Mouse (Mus musculus): ENCODE data around the gene Gtpbp6.
"Not testable (repeated sequence)": the region's sequence is repeated elsewhere in the genome, so short reads cannot be mapped to it uniquely, and the experiment has no call there.

Gtpbp6 gene

DNA sequence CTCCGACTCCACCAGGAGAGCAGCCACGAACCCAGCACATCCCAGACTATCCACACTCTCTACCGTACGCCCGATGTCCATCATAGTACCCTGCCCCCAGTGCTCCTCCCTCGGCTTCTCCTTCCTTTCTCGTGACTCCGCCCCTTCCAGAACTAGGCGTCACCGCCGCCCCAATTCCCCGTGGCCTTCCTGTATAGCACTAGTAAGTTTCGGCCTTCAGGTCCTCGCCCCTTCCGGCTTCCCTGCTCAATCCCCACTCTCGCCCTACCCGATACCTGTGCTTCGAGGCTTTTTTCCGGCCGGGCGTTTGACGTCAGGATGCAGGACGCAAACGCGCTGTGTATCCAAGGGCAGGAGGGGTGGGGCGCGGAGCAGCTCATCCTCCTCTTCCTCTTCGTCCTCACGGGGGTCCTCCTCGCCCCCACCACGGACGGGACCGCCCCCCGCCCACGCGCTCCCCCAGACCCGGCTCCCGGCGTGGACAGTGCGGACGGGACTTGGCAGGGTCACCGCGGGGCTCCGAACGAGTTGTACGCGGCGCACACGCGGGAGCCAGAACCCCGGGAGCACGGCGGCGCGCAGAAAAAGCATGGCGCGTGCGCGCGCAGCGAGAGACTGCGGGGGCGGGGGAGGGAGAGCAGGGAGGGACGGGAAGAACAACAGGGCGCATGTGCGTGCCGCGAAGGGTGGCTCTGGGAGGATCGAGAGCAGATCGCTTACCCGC, at the start of gene Gtpbp6:
Gtpbp6 (minus strand) TSS at position 617 of the 724 bp plus-strand sequence.
- DNase-seq (ENCODE audit: extremely low read depth, low read depth), result peak; percentile 93

DNA sequence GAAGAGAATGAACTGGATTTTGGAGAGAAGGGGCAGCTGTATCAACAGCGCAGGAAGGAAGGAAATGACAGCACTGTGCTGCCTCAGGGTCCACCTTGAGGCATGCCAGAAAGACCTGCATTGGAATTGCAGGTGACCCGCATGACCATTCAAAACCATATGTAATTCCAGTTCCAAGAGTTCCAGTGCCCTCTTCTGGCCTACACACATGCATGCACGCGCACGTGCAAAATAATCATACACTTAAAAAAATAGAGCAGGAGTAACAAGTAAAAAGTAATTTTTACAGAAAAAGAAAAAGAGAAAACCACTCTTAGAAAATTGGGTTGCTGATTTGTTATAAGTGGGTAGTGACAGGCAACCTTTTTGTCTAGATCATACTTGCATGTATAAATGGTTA, 35.0 kb upstream of the Gtpbp6 start:
- no peak for DNase-seq (ENCODE audit: extremely low read depth, low read depth)

DNA sequence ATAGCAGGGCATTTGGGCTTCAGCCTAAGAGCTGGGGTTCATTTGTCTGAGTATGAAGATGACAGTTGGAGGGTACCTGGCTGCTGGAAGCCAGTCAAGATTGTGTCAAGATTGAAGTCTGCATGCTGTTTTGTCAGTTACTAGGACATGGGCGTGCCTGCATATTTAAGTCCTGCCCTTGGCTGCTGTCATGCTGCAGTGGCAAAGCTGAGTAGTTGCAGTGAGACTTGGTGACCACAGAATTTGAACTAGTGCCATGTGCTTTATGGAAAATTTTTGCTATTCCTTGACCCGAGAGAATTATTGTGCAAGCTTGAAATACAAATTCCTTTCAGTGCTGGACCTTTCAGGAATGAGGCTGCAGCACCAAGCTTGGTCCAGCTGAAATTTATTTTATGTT, 34.3 kb upstream of the Gtpbp6 start:
- DNase-seq (ENCODE audit: extremely low read depth, low read depth), result no peak

DNA sequence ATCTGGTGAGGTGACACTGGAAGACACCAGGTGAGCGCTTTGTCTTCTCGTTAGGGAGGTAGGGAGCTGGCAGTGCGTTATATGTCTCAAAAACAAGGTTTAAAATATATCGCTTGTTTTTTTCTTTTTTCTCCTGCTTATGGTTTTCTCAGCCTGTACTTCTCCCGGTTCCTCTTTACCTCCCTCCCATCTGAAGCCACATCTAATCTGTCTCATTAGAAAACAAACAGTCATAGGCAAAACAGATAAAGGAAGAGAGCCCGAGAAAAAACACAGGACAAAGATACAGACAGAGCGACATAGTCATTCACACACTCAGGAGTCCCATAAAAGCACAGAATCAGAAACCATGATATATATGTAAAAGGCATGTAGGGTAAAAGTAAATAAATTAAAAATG, 32.4 kb upstream of the Gtpbp6 start:
- no peak for DNase-seq (ENCODE audit: extremely low read depth, low read depth)

DNA sequence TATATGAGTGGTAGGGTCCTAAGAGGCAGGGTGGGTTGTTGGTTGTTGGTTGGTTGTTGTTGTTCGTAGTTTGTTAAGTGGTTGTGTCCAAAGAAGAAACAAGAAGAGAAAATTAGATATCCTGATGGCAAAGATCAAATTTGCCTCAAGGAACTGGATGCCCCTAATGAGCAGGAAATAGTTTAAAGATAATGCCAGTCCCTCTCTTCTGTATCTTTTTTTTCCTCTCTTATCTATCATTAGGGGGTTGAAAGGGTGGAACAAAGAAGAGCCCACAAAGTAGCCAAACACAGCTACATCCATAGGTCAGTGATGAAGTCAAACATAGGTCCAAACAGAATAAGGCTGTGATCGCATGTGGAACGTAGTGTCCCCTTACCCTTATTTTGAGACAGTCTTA, 31.3 kb upstream of the Gtpbp6 start:
- DNase-seq (ENCODE audit: extremely low read depth, low read depth), result no peak

DNA sequence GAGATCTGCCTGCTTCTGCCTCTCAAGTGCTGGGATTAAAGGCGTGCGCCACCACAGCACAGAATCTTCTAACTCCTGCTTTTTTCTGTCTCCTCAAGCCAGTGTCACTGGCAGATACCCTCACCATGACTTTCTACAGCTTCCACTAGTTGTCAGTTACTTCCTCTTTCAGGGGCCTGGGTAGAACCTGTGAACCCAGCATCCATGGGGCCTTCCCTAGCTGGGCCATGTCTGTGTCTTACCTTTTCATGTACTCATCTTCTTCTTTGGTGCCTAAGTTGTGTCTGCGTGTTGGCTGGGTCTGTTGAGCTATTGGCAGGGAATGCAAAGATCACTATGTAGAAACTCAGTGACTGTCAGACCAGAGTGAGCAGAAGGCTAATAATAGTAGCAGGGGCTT, 29.8 kb upstream of the Gtpbp6 start:
- DNase-seq (ENCODE audit: extremely low read depth, low read depth), result peak; percentile 31

DNA sequence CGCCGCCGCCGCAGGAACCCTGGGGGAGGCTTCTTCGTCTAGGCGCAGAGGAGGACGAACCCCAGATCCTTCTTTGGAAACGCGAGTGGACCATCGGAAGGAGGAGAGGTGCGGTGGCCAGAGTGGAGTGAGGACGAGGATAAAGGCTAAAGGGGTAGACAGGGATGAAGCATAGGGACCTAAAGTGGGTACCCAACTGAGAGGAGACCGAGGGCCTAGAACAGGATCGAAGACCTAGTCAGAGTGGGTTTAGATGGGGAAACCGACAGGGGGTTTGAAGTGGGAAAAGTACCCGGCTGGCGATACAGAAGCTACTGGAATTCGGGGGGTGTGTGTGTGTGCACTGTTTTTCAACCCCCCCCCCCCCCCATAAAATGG, 28.1 kb upstream of the Gtpbp6 start:
- no peak for DNase-seq (ENCODE audit: extremely low read depth, low read depth)

DNA sequence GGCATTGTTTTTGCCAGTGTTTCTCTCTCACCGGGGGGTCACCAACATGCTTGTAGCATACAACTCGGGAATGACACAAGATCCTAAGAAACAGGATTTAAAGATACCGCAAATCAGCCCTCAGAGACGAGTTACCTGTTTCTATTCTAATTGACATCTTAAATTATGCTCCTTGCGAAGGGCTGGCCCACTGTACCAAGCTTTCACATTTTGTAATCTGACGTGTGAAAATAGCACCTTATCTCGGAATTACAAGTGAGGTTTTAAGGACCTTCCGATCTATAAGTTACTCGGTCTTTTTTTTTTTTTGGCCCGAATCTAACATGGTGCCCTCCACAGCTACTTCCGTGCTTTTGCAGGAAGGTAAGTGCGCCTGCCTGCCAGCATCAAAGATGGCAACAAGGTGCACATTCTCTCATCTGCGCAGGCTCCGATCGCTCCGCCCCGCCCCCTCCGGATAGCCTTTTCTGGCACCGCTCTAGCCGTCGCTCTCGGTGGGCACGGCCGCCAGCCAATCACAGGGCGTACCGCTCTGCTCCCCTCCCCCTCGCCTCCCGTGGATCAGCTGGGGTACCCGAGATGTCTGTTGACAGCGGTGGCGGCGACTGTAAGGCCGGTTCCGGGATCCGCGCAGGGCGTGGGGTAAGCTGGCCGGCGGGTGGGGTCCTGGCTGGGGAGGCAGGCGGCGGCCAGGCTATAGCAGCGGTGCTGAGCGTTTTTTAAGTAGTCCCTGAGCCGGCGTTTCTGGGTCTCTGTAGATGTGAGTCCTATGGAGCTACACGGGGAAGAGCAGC, 27.5 kb upstream of the Gtpbp6 start, which contains the start of gene Chfr:
Chfr (plus strand) TSS at position 550 of the 794 bp plus-strand sequence.
- peak; percentile 93 for DNase-seq (ENCODE audit: extremely low read depth, low read depth)

DNA sequence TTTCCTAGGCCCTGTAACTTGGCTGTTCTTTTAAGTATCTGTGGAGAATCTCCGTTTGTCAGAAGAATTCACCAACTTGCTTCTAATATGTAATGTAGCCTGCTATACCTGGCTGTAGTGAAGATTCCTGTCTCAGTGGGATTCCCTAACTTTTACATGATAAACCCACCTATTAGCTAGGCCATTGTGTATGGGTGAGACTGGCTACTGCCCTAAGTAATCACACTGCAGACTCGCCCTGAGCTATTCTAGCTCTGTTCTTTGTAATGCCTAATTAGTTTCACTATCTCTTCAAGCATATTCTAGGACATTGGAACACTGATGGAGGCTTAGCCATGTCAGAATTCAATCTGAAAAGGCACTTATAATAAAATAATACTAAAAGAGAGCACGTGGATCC, 14.4 kb upstream of the Gtpbp6 start:
- DNase-seq (ENCODE audit: extremely low read depth, low read depth), result not testable (repeated sequence)

DNA sequence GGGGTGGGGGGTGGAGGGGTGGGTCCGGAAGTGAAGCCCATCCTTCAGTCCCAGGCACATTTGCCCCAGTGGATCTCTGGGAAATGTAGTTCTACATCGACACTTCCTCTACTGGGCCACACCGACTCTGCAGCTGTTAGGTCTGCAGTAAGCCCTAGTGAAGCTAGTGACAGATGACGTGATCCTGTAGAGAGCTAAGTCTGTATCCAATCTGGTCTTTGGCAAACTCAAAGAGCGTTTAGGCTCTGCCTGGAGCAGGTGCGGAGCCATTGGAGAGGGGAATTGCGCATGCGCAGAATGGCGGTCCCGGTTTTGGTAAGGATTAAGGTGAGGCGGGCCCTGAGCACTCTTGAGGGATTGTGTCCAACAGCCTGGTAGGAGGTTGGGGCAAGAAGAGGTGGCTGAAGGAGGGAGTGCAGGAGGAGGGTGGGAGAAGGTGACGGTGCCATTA, 2.0 kb upstream of the Gtpbp6 start, which contains the start of gene Zfp605:
Zfp605 (plus strand) TSS at position 102 of the 451 bp plus-strand sequence.
- peak; percentile 94 for DNase-seq (ENCODE audit: extremely low read depth, low read depth)

DNA sequence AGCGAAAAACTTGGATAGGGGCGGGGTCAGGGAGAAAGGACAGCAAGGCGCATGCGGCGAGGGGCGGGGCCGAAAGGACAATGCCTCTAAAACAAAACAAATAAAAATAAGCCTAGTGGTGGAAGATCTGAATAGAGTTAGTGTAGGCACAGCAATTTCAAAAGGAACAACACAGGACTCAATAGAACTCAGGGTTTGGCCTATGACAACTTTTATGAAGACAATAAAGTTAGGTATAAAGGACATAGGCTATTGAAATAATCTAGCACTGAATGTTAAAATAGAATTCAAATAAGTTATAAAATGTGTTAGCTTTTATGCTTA, 270 bp upstream of the Gtpbp6 start:
- DNase-seq (ENCODE audit: extremely low read depth, low read depth), result no peak

DNA sequence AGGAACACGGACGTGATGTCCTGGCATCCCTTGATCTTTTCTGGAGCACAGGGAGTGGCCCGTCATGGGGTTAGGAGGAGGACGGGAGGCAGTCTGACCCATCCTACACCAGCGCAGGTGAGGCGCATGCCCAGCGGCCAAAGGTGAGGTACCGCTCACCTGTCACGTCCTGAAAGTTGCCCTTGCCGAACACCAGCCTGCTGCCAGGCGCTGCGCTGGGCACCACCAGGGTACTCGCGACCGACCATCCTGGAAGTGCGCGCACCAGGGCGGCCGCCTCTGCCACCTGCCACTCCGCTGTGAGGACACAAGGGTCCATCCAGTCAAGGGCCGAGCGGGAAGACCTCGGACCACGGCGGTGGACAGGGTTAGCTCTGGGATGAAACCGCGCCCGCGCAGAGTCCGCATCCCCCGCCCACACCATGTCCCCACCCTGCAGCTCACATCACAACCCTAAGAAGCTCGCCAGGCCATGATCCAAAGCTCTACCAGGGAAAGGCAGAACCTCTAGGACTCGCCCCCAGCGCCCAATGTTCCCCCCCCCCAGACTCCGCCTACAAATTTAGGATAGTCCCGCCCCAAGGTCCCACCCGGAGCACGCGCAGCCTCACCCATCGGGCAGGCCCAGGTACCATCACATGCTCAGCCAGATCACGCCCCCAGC, 964 bp downstream of the Gtpbp6 start:
- DNase-seq (ENCODE audit: extremely low read depth, low read depth), result no peak

DNA sequence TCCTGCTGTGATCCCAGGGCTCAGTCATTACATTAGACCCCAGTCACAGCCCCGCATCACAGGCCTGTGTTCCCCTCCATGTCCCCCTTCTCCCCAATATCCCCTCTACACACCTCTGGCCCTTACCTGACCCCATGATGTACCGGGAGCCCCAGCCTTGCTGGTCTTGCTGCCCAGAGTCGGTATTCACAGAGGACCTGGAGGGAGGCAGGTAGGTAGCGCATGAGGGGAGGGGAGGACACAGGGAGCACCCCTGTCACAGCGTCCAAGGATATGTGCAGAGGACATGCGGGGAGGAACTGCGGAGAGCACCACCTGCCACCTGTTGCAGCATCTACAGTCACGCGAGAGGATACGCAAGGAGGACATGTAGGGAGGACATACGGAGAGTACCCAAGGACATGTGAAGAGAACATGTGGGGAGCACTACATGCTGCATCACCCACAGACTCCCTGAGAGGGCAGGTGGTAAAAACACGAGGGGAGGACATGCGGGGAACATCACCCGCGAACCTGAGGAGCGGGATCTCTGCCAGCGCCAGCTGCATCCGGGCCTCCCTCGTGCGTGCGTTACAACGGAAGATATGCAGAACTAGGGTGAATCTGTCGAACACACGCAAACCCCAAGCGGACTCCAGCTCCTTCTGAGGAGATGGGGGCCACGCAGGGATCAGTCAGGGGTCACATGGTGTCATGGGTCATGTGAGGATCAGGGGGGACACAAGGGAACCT, 1.7 kb downstream of the Gtpbp6 start:
- DNase-seq (ENCODE audit: extremely low read depth, low read depth), result no peak

DNA sequence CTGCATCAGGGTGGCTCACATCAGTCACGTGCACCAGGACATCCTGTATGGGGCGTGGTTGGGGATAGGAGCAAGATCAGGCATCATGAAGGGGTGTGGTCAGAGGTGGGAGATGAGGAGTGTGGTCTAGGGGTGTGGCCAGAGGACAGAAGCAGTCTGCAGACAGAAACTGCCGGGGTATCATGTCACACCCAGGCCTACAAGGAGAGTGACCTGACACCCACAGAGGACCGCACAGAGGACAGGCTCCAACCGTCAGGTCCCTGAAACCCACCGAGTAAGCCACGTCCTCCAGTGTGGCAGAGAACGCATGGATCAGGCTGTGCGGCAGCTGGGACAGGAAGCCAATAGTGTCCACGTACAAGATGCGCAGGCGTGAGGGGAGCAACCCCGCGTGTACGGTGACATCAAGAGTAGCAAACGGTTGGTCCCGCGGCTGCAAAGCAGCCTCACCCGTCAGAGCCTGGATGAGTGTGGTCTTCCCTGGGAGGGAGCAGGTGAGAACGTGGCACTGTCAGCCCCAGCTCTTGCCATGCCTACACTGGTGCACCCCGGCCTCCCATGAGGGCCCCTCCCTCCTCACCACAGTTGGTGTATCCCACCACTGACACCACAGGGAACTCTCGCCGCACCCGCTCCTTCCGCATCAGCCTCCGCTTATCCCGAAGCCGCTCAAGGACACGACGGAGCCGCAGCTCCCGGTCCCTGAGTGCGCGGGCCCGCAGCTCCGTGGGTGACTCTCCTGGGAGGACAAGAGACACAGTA, 3.2 kb downstream of the Gtpbp6 start:
- DNase-seq (ENCODE audit: extremely low read depth, low read depth), result no peak

DNA sequence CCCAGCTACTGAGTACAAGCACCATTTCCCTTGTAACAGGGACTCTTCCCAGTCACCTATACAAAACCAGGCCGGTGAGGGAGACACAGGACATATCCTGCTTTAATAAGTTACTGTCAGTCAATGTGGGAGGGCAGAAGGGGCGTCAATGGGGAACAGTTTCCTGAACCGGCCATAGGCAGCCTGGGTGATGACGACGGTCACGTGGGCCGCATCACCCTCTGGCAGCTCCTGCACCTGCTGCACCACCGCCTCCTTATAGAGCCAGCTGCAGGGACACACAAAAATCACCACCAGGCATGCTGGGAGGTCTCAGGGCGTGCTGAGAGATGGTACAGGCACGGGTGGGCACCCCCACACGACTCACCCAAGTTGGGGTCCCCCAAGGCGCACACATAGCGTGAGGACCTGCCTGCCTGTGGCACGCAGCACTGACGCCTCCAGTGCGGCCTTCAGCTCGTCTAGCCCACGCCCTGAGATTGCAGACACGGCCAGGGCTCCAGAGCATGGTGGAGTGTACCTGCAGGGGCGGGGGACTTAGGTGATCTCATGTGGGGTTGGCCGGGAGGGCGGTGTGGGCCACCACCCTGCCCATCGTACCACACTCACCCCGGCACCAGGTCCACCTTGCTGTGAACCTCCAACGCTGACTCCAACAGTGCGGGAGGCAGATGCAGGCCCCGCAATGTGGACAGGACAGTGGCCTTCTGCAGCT, 3.9 kb downstream of the Gtpbp6 start:
- DNase-seq (ENCODE audit: extremely low read depth, low read depth), result no peak

DNA sequence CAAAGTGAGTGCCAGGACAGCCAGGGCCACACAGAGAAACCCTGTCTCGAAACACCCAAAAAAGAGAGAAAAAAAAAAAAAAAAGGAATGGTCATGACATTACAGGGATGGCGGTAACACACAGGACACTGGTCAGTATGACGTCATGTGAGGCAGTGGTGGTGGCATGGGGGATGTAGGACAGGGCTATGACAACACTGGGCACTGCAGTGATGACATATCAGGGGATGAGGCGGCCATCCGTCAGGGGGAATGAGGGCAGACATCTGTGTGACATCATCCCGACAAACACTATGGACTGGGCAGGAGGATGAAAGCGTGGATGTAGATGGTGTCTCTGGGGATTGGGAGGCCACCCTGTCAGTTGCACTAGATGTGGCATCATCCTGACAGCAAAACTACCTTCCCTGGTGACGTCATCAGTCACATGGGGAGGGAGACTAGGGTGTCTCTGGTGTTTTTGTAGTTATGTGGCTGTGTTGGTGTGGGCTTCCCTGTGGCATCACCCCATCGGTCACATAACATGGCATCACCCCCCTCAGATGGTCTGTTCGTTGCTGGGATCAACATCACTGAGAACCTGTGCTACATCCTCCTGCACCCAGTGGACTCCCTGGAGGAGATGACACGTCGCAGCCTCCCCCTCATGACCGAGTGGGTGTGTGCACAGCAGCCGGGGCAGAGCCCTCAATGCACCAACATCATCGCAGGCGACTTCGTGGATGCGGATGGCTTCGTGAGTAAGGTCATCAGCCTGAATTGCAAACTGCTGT, 5.0 kb downstream of the Gtpbp6 start:
- no peak for DNase-seq (ENCODE audit: extremely low read depth, low read depth)

DNA sequence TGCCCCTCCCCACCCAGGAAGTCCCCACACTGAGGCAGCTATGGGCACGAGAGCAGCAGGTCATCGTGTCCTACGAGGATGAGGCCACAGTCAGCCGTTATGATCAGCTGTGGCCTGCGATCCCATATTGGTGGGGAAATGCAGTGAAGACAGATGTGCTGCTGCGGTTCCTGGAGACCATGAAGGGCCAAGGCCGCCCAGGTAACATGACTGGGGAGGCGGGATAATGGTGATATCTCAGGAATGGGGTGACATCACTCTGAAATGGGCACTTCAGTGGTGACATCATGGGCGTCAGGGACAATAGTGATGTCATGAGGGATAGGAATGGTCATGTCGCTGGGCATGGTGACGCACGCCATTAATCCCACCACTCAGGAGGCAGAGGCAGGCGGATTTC, 5.6 kb downstream of the Gtpbp6 start:
- no peak for DNase-seq (ENCODE audit: extremely low read depth, low read depth)

DNA sequence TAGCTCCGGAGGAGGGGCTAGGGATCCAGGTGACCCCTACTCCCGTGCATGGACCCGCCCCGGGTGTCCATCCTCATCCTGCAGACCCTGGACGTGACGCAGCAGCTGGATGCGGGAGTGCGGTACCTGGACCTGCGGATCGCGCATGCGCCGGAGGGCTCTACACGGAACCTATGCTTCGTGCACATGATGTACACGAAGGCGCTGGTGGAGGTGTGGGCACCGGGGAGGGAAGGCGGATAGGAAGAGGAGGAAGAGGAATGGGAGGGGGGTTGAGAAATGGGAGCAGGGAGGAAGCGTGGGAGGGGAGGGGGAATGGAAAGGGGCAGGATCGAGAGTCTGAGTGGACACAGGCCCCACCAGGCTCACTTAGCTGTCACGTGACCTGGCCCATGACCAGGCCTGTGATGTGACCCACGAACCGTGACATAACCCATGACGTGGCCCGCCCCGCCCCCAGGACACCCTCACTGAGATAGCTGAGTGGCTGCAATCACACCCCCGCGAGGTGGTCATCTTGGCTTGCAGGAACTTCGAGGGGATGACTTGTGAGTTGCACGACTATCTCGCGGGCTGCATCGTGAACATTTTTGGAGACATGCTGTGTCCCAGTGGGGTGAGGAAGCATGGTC, 6.2 kb downstream of the Gtpbp6 start:
- DNase-seq (ENCODE audit: extremely low read depth, low read depth), result no peak

All from MEL-GATA-1-ER (cell line).